Mouse (Mus musculus): ENCODE measurements around the gene Olfr15. TPM values are rescaled to one million over a fixed set of nuclear protein-coding genes. Genes with fewer than 3 reads are reported as not detected.
A peak's percentile ranks its signal among the peaks of the same experiment; 100 is the strongest.

The Olfr15 gene
- polyA plus RNA-seq, 1 experiment from 2014 or later = not detected

DNA sequence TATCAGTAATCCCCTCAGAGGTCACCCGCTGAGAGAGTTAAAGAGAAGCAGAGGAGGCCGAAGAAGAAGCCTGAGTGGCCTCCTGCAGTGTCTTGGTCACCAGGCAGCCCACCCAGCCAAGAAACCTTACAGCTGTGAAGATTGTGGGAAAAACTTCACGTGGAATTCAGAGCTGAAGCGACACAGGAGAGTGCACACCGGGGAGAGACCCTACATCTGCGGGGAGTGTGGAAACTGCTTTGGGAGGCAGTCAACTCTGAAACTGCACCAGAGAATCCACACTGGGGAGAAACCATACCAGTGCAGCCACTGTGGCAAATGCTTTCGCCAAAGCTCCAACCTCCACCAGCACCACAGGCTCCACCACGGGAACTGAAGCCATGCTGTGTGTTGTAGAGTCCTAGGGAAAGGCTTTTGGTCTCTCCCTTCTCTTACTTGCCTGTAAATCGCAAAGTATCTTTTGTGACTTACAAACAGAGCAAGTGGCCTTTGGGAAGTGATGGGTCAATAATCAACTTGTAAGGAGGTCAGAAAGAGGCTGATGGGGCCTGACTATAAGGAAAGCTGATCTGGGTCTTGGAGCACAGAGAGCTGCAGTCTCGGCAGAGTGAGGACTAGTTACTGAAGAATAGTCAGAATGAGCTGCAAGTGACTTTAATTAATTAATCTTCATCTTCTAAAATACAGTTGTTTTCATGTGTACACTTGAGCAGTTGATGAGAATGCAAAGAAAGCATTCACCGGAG, 23.9 kb downstream of the Olfr15 start:
- H3K27me3 ChIP-seq (ENCODE audit: control insufficient read depth, insufficient read depth, low read length) = no peaks in the 10 kb centered on the region
- no peaks in the 10 kb centered on the region for H3K9me3 ChIP-seq (ENCODE audit: control insufficient read depth, low read length)
- no peaks in the 10 kb centered on the region for H3K4me1 ChIP-seq (replicated peaks; ENCODE audit: control insufficient read depth, insufficient read depth, low read length)
- ATAC-seq (ENCODE audit: low FRiP score) (no peak), DNase-seq (ENCODE audit: low spot score) (no peak)
- H3K4me3 ChIP-seq (ENCODE audit: low read depth, low read length) = no peak overlapping the region
- H3K4me2 ChIP-seq (replicated peaks; ENCODE audit: low read depth, low read length) = no peak overlapping the region
- H3K9ac ChIP-seq (ENCODE audit: low read depth, low read length) = no peak overlapping the region
- WGBS = 49% methylated on average over 11 of the region's 11 CpGs
- no peaks in the 10 kb centered on the region for H3K36me3 ChIP-seq (ENCODE audit: control insufficient read depth, insufficient read depth, low read length)
- H3K27ac ChIP-seq (ENCODE audit: low read depth, low read length) = no peak overlapping the region

DNA sequence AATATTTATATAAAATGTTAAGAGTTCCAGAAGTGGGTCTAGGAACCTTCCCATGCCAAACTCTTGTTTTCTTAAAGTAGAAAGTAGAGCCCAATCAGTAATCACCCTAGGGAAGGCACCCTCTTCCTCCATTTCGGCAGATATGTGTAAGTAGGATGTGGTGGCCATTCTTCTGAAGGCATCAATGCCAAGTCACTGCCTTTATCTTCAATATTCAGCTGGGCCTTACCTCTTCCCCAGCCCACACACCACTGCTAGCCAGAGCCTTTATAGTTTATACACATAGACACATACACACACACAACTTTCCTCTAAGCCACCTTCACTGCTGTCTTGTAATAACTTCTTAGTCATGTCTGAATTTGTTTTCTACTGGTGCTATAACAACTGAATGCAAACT, 25.1 kb downstream of the Olfr15 start:
- DNase-seq (ENCODE audit: low spot score) (no peak), ATAC-seq (ENCODE audit: low FRiP score) (no peak)
- 78% methylated on average over 1 of the region's 1 CpGs for whole genome bisulfite sequencing
- Histone ChIP-seq H3K36me3 (ENCODE audit: control insufficient read depth, insufficient read depth, low read length) (no peaks in the 10 kb centered on the region), H3K27ac (ENCODE audit: low read depth, low read length) (no peak overlapping the region), H3K4me1 (replicated peaks; ENCODE audit: control insufficient read depth, insufficient read depth, low read length) (no peaks in the 10 kb centered on the region), H3K4me2 (replicated peaks; ENCODE audit: low read depth, low read length) (no peak overlapping the region), H3K9ac (ENCODE audit: low read depth, low read length) (no peak overlapping the region), H3K9me3 (ENCODE audit: control insufficient read depth, low read length) (no peaks in the 10 kb centered on the region), H3K27me3 (ENCODE audit: control insufficient read depth, insufficient read depth, low read length) (no peaks in the 10 kb centered on the region), H3K4me3 (ENCODE audit: low read depth, low read length) (no peak overlapping the region)

- 92% methylated on average over 4 of the region's 4 CpGs for WGBS
- ATAC-seq (ENCODE audit: low FRiP score) = no peak
Measured at GRCm38 (mm10) chr16:3859254-3859653, 28.6 kb downstream of the Olfr15 start.

DNA sequence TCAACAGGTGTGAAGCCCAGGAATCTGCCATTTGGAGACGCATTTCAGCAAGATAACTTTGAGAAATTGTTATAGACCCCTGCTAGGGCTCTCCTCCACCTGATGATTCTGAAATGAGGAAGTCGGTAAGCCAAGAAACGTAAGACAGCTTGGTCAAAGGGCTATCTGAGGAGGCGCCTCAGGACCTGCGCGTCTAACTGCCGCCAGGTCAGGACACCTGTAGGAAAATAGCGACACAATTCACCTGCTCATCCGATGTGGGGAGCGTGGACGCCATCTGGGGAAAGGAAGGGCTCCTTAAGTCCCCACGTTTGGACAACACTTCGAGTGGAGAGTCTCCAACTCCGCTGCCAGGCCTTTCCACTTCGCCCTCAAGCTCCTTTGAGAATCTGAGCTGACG, 41.1 kb downstream of the Olfr15 start:
- H3K4me1 ChIP-seq (replicated peaks; ENCODE audit: control insufficient read depth, insufficient read depth, low read length) = no peaks in the 10 kb centered on the region; the same call in 1 of the 2 replicates
- no peaks in the 10 kb centered on the region for H3K27me3 ChIP-seq (ENCODE audit: control insufficient read depth, insufficient read depth, low read length)
- DNase-seq (ENCODE audit: low spot score) (no peak), ATAC-seq (ENCODE audit: low FRiP score) (no peak; the same call in 1 of the 2 replicates)
- H3K9me3 ChIP-seq (ENCODE audit: control insufficient read depth, low read length) = no peaks in the 10 kb centered on the region
- H3K27ac ChIP-seq (ENCODE audit: low read depth, low read length) = 0 out of 2 replicates have a peak overlapping the region, but pooled peaks have one; percentile 6
- 1% methylated on average over 16 of the region's 16 CpGs for WGBS
- H3K9ac ChIP-seq (ENCODE audit: low read depth, low read length) = peak overlapping the region; percentile 64
- peak overlapping the region; percentile 81 for H3K4me2 ChIP-seq (replicated peaks; ENCODE audit: low read depth, low read length)
- H3K36me3 ChIP-seq (ENCODE audit: control insufficient read depth, insufficient read depth, low read length) = no peaks in the 10 kb centered on the region
- H3K4me3 ChIP-seq (ENCODE audit: low read depth, low read length) = peak overlapping the region; percentile 51

More at GRCm38 (mm10) chr16:3859254-3859653, 28.6 kb downstream of the Olfr15 start:
- Histone ChIP-seq H3K27me3 (ENCODE audit: control insufficient read depth, insufficient read depth, low read length) (no peaks in the 10 kb centered on the region), H3K9me3 (ENCODE audit: control insufficient read depth, low read length) (no peaks in the 10 kb centered on the region), H3K36me3 (ENCODE audit: control insufficient read depth, insufficient read depth, low read length) (no peaks in the 10 kb centered on the region), H3K4me3 (ENCODE audit: low read depth, low read length) (no peak overlapping the region), H3K4me2 (replicated peaks; ENCODE audit: low read depth, low read length) (no peak overlapping the region), H3K4me1 (replicated peaks; ENCODE audit: control insufficient read depth, insufficient read depth, low read length) (no peaks in the 10 kb centered on the region), H3K27ac (ENCODE audit: low read depth, low read length) (no peak overlapping the region), H3K9ac (ENCODE audit: low read depth, low read length) (no peak overlapping the region)
- DNase-seq (ENCODE audit: low spot score) = no peak

DNA sequence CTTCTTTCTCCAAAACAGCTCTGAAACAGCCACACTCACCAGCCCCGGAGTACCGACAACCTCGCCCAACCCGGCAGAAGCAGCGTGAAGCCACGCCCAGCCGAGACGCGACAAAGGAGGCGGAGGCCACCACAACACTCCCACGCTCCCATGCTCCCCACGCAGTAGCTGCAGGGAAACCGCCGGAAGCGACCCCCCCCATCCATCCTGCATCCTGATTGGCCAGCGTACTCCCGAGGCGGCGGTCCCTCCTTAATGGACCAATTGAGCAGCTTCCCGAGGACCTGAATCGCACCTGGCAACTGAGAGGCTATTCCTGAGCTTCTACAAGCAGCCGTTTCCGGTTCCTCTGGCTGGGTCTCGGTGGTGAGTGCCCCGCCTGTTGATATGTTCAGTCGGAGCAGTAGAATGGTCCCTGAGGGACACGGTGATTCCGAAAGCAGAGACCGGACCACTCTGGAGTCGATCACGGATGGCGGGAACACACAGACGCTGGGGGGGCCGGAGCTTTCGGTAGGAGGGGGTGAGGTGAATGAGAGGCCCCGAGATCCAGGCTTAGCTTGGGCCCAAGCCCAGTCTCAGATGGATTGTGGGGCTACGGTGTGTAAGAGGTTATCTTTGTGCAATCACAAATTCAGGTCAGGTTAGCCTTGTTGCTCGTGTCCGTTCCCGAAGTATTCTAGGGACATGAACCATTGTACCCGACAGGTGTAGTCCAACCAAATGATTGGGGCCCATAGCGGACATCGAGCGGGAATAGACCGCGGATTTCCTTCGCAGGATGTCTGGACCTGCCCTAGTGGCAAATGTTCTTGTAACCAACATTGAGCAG, 41.8 kb downstream of the Olfr15 start, which contains the start of gene Naa60:
Gene Naa60 (plus strand): TSS at position 160 of the 832 bp plus-strand sequence.
- peak within 1 kb of the TSS; percentile 81 for H3K4me2 ChIP-seq (replicated peaks; ENCODE audit: low read depth, low read length)
- no peaks in the 10 kb centered on the region; the same call in 1 of the 2 replicates for H3K4me1 ChIP-seq (replicated peaks; ENCODE audit: control insufficient read depth, insufficient read depth, low read length)
- 4% methylated on average over 47 of the region's 47 CpGs for WGBS
- H3K27me3 ChIP-seq (ENCODE audit: control insufficient read depth, insufficient read depth, low read length) = no peaks in the 10 kb centered on the region
- H3K36me3 ChIP-seq (ENCODE audit: control insufficient read depth, insufficient read depth, low read length) = no peaks in the 10 kb centered on the region
- peak within 1 kb of the TSS; percentile 51 for H3K4me3 ChIP-seq (ENCODE audit: low read depth, low read length)
- no peaks in the 10 kb centered on the region for H3K9me3 ChIP-seq (ENCODE audit: control insufficient read depth, low read length)
- DNase-seq (ENCODE audit: low spot score) = peak; percentile 90
- peak; percentile 99 for ATAC-seq (ENCODE audit: low FRiP score)
- H3K9ac ChIP-seq (ENCODE audit: low read depth, low read length) = peak within 1 kb of the TSS; percentile 64
- 0 out of 2 replicates have a peak within 1 kb of the TSS, but pooled peaks have one; percentile 6 for H3K27ac ChIP-seq (ENCODE audit: low read depth, low read length)

GRCm38 (mm10) chr16:3876346-3876745, 45.7 kb downstream of the Olfr15 start:
- Histone ChIP-seq H3K4me3 (ENCODE audit: low read depth, low read length) (no peak overlapping the region), H3K27me3 (ENCODE audit: control insufficient read depth, insufficient read depth, low read length) (no peaks in the 10 kb centered on the region), H3K27ac (ENCODE audit: low read depth, low read length) (no peak overlapping the region), H3K36me3 (ENCODE audit: control insufficient read depth, insufficient read depth, low read length) (no peaks in the 10 kb centered on the region), H3K9me3 (ENCODE audit: control insufficient read depth, low read length) (no peaks in the 10 kb centered on the region), H3K9ac (ENCODE audit: low read depth, low read length) (no peak overlapping the region), H3K4me1 (replicated peaks; ENCODE audit: control insufficient read depth, insufficient read depth, low read length) (no peaks in the 10 kb centered on the region; the same call in 1 of the 2 replicates), H3K4me2 (replicated peaks; ENCODE audit: low read depth, low read length) (no peak overlapping the region)
- WGBS = 94% methylated on average over 4 of the region's 4 CpGs
- ATAC-seq (ENCODE audit: low FRiP score) (no peak), DNase-seq (ENCODE audit: low spot score) (no peak)

- no peaks in the 10 kb centered on the region for H3K27me3 ChIP-seq (ENCODE audit: control insufficient read depth, insufficient read depth, low read length)
- H3K9ac ChIP-seq (ENCODE audit: low read depth, low read length) = peak within 1 kb of the TSS; percentile 87
- H3K4me2 ChIP-seq (replicated peaks; ENCODE audit: low read depth, low read length) = peak within 1 kb of the TSS; percentile 78
- peaks cover 6% of the 10 kb centered on the region; the same call in 1 of the 2 replicates for H3K4me1 ChIP-seq (replicated peaks; ENCODE audit: control insufficient read depth, insufficient read depth, low read length)
- no peaks in the 10 kb centered on the region for H3K36me3 ChIP-seq (ENCODE audit: control insufficient read depth, insufficient read depth, low read length)
- WGBS = under 1% methylated on average over 86 of the region's 88 CpGs
- ATAC-seq (ENCODE audit: low FRiP score) (peak; percentile 99), DNase-seq (ENCODE audit: low spot score) (peak; percentile 95)
- H3K4me3 ChIP-seq (ENCODE audit: low read depth, low read length) = peak within 1 kb of the TSS; percentile 83
- H3K9me3 ChIP-seq (ENCODE audit: control insufficient read depth, low read length) = no peaks in the 10 kb centered on the region
- H3K27ac ChIP-seq (ENCODE audit: low read depth, low read length) = peak within 1 kb of the TSS; percentile 91
Measured at GRCm38 (mm10) chr16:3884201-3885064, 53.8 kb downstream of the Olfr15 start, which contains the start of the genes Zfp597 and Gm20695. Gene Zfp597 (minus strand): TSS chr16:3884561. Gene Gm20695 (plus strand): TSS chr16:3884648.

Measured in hindbrain, embryonic 11.5 days (tissue).